Mouse (Mus musculus): ENCODE data around the gene Parvb. TPM values are rescaled to one million over a fixed set of nuclear protein-coding genes. Genes with fewer than 3 reads are reported as not detected.
A peak's percentile ranks its signal among the peaks of the same experiment; 100 is the strongest.

Parvb gene
- total RNA-seq, 2 experiments from 2014 or later: 89.9 to 103 TPM

DNA sequence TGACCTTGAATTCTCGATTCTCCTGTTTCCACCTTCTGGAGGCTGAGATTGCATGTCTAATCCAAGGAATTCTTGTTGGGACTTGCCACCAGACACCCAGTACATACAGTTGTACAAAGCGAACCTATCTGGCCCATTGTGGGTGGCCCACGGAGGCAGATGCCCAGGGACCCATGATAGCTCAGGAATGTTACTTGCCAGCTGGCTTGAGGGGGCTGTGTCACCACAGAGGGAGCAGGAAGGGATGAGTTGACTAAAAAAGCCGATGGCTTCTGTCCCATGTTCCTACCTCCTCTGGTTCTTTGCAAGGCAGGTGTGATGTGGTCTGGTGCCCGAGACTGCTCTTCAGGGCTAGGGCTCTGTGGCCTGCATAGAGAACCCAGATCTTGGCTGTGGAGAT lies 59.3 kb downstream of the Parvb start:
- no peak for DNase-seq

DNA sequence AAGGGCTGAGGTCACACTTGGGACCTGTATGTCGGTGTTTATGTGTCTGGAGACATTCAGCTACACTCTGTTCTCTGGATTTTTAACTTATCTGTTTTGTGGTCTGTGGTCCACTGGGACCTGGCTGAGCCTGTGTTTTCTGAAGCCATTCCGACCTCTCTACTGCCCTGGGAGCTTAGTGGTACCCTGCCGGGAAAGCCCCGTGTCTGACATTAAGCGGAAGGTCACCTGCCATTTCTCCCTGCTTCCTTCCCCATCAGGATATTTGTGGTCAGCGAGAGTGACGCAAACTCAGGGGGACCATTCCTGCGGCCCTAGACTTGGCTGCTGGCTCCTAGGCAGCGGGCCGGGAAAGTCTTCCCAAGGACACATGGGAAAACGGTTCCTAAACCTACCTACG lies 61.7 kb downstream of the Parvb start:
- DNase-seq: no peak

DNA sequence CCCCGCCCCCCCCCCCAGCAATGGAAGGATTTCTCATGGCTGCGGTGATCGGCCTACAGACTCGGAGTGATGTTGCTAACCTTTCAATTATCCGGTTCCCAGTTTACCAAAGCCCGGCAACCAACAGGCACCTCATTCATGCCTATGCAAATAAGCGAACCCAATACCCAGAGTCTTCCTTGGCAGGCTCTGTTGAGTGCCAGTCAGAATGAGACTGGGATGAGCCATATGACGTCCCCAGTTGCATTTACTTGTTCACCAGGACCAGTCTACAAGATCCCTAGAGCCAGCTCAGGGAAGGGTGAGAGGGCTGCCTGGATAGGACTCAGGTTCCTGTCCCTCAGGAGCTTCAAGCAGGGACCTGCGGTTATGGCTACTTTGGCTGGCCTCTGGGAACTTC lies 62.5 kb downstream of the Parvb start:
- DNase-seq: no peak

DNA sequence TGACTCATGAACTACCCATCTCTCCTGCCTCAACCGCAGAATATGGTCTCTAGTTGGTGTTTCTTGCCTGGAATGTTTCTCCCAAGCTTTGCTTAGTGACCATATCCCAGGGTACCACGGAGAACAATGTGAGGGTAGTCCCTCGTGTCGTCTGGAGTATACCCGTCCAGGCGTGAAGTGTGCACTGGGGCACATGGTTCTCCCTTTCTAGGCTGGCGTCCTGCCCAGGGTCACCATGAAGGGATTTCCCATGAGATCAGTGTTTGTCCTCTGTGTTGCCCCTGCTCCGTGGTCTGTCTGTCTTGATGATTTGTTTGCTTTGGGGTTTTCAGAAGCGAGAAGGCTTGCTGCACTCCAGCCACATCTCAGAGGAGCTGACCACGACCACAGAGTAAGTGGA lies 63.4 kb downstream of the Parvb start:
- no peak for DNase-seq

DNA sequence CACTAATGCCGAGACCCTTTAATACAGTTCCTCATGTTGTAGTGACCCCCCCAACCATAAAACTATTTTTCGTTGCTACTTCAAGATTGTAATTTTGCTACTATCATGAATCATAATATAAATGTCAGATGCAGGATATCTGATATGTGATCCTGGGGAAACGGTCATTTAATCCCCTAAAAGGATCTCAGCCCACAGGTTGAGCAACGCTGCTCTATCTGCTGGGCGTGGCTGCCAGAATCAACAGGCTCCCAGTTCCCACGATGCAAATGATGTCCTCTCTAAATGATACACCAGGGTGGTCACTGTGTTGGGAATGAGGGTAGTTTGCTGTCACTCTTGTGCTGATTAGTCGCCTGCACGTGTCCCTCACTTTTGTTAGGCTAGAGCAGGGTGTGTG lies 65.6 kb downstream of the Parvb start:
- DNase-seq: no peak

DNA sequence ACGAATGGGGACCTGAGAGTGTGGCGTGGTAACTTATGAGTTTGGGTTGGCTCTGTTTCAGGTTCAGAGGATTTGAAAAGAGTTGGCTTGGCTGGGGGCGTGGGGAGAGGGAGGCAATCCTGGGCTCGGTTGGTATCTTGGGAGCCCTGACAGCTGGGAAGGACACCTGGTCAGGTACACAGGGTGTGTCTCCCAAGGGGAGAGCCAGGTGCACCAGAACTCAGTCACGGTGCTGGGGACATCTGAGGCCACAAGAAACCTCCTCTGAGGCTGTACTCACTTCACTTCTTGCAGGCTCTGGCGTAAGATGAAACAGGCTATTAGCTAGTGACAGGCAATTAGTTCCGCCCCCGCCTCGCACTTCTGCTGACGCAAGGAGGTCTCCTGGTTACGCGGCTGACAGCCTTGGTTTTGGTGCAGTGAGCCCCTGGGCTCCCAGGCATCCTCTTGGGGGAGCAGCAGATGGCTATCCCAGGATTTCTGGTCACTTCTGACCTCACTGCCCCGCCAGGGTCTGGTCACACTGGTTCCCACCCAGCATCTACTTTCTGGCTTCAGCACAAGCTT lies 67.0 kb downstream of the Parvb start:
- no peak for DNase-seq

DNA sequence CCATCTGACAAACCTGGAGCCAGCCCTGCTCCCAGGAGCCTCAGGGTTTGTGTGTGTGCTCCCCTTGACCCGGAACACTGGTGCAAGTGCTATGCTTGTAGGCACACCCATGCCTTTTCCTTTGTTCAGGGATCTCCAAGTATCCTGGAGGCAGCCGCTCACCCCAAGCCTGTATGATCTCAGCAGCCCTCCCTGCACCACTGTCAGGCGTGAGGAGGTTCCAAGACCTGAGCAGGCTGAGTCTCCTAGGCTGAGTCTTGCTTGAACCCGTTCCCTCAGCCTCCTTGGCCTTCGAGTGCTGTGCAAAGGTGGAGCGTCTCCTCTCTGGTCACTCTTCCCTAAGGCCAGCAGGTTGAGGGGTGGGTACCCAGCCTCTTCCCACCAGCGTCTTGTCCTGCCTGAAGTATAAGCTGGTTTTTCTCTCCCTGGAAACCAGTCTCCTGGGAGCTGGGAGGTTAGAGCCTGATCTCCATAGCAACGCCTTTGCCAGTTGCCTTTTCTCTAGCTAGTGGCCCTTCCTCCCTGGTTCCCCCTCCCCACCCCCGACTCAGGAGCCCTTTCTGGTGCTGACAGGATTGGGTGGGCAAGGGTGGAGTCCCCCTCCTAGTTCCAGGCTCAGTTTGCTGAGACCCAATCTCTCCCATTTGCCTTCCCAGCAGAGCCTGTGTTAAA lies 68.0 kb downstream of the Parvb start:
- DNase-seq: no peak

DNA sequence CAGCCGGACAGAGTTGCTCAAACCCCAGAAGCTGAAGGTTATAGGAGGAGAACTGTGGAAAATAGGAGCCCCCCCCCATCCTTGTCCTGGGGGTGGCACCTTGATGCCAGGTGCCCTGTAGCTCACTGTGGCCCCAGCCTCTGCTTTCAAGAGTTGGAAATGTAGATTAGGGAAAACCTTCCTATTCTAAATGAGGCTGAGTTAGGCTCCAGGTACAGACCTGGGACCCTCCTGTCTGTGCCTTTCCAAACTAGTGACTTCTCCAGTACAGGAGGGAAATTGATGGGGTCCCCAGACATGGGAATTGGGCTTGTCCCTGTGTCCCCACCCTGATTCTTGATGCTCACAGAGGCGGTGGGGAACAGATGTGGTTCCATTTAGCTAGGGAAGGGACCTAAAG lies 68.7 kb downstream of the Parvb start:
- no peak for DNase-seq

DNA sequence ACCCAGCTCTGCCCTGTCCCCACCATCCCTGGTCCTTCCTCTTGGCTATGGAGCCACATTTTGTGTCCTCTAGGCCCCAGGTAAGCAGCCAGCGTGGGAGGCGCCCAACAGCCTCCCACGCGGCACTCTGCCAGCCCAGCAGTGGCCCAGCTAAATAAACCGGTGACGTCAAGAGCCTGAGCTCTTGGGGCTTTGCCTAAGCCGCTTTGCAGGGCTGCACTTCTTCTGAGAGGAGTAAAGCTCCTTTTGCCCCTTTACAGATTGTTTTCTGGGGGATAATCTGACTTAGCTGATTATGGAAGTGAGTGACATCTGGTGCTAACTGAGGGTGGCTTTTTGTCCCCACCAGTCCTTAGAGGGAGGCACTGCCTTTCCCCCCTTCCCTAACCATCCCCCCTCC lies 69.2 kb downstream of the Parvb start:
- peak; percentile 62 to 67 for DNase-seq

DNA sequence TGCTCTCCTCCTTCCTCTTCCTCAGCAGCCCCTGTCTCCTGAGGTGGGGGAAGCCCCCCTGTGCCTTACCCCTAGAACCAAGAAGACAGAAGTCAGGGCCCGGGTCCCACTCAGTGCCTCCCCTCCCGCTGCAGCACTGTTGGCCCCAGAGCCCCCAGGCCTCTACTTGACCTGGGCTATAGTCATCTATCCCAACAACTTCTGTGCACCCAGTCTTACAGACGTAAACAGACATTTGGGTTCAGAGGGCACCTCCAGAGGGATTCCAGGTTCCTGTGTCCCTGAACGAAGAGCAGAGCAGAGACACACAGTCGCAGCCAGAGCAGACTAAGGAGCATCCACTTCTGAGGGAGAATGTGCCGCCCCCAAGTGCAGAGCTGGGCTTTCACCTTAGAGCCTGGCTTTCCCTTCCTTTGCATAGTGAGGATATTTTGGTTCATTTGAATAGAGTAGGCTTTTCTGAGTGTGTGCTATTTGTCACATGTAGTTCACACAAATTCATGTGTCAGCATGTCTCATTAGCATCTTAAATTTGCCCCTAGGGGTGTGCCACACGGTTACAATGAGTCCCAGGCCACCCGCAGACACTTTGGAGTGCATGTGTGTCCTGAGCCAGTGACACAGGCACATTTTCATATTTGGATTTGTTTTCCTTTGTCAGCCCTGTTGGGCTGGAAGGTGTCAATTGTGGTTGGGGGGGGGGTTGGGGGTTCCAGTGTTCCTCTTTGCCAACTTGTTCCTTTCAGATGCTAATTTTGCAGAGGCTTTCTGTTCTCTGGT lies 70.0 kb downstream of the Parvb start:
- no peak for DNase-seq

DNA sequence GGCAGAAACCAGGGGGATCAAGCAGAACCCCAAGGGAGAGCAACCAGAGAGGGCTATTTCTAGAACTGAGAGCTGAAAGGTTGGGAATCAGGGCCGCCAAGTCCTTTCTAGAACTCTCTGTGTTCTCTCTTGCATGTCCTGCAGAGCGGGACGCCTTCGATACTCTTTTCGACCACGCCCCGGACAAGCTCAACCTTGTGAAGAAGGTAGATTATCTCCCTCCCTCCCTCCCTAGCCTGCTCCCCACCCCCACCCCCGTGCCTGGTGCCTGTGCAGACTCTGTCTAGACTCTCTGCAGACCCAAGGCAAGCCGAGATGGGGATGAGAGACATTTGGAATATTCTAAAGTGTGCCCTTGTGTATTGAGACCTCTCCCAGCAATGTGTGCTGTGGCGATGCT lies 71.4 kb downstream of the Parvb start:
- DNase-seq: no peak

DNA sequence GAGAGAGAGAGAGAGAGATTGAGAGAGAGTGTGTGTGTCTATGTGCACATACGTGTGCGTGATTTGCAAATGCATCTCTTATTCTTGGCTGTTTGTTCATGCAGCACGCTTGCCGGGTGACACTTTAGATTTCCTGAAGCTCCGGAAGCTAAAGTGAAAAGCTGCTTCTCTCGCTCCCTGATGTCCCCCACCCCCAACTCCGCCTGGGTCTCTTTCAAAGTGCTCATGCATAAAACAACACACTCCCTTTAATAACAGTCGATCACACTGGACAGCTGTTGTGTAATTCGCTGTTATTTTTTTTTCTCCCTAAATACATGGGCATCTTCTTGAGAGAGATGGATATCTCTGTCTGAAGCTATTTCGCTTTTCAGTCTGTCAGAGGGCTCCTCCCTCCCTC lies 73.5 kb downstream of the Parvb start:
- DNase-seq: no peak

DNA sequence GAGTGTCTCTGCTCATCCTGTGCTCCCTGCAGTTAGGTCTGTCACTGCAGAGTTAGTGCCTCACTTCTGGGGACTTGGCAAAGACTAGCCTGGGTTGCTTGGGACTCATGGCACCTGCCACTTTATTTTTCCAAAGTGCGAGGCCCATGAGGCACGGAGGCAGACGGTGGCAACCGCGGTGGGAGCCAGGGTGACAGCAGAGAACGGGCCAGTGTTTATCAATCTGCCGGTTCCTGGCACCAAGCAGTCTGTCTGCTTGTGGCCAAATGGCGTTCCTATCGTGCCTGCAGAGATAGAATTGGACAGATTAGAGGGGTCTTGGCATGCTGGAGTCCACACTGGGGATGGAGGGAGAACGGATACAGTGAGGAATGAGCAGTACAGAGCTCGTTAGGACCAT lies 78.4 kb downstream of the Parvb start:
- no peak for DNase-seq

DNA sequence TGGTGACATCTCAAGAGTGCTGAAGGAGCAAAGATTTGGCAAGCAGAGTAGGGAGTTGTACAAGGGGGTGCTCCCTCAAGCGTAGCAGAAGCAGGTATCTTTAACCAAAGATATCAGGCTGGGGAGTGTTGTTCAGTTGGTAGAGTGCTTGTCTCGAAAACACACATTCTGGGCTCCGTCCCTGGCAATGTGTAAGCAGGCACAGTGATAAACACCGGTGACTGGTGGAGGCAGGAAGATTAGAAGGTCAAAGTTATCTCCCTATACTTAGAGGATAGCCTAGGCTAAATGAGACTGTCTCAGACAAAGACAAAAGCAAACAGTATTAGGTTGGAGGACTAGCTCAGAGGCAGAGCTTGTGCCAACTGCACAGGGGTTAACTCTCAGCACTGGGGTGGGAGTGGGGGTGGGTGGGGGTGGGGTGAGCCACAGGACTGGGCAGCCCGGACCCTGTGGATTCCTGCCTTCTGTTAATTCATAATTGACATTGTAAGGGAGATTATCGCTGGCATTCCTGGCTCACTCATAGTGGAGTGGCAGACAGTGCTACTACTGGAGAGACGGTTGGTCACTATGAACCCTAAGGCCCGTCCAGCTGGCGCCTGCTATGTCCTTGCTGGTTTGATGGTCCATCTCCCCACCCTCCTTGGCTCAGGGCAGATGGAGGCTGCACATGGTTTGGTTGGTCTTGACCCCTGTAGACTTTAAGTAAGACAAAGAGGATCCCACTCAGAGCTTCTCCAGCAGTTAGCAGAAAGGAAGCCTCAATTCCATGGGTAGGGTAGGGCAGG lies 79.6 kb downstream of the Parvb start:
- DNase-seq: no peak

DNA sequence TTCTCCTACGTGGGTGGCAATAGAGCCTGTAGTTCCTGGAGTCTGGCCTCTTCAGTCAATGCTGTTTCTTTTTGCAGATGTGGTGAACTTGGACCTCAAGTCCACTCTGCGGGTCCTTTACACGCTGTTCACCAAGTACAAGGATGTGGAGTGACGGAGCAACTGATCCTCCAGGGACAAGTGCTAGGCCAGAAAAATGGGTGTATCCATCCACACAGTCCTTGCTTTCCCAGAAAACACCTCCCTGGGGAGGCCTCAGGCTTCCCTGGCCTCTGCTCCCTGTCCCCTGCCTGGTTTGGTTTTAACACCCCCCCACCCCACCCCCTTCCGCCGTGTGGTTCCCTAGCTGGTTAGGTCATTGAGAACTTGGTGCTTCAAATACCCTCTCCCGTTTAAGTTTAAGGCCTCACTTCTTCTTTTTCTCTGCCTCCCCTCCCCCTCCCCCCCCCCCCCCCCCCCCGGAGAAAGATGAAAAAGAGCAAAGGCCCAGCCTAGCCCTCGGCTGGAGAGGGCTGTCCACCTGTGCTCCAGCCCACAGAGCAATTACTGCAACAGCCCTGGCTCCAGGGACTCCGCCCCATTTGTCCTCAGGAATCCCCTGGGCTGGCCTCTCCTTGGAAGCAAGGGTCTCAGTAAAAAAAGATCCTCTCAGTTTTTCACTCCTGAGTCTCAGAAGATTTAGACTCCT lies 81.2 kb downstream of the Parvb start:
- DNase-seq: peak in 1 of 2 experiments; percentile 54

DNA sequence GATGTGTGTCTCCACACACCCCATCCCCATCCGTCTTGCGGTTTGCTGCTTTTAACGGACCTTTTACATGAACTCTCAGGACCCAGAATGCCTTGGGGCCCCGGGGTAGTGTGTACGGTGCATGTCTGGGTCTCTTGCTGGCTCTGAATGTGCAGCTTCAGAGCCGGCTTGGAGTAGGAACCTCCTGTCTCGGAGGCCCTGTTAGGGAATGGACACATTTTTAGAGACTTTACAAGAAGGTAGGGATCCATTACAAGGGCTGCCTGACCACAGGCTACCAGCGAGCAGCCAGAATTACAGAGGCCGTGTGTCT lies 81.7 kb downstream of the Parvb start:
- no peak for DNase-seq

DNA sequence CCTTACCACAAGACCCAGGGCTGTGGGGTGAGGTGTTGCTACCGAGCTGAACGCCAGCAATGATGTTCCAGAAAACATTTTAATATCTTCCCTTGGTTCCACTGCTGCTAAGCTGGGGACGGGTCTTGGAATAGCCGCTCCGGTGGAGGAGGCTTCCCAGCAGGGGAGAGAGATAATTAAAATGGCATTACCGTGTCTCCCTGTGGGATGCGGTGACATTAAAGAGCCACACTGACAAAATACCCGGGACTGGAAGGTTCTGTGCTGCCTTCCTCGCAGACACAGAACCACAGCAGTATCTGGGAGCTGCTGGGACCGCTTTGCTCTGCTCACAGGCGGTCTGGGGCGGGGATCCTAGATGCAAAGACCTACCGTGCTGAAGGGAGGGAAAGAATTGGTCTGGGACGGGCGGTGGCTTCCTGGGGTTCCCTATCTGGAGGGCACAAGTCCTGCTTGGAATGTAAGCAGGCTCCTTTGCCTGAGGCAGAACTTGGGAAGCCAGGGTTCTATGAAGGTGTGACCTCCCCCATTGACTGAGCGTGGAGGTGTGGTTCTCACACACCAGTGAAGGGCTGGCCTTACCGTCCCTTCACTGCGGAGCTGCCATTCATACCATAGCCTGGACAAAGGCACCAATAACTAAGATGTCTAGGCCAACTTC lies 82.7 kb downstream of the Parvb start:
- DNase-seq: no peak

DNA sequence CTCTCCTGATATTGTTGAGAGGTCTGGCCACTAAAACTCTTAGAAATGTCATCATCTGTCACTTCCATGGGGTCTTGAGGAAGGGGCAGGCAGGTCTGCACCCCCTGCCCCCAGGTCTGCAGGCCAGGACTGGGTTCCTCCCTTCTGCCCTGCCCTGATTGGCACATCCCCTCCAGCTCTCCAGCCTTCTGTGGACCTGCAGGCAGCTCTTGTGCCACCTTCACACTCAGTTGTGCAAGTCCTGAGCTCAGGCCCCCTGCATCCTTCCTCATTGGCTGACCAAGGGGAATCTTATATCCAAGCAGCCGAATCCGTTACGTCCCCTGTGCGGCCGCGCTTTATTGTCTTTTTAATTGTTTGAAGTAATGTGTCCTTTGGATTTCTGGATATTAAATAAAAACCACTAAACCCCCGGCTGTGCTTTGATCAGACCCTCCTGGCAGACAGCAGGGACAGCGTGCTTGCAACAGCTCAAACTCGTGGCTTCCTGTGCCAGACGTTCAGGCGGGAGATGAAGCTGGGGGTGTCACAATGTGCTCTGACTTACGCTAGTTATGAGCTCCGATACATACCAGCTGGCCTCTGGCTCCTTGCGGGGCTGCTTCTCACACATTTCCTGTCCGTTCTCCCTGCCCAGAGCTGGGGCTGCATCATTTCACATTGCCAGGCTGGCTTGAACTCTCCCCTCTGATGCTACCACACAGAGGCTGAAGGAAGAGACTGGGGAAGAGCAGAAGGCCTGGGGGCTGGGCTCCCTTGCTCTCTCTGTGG lies 83.6 kb downstream of the Parvb start:
- no peak for DNase-seq

DNA sequence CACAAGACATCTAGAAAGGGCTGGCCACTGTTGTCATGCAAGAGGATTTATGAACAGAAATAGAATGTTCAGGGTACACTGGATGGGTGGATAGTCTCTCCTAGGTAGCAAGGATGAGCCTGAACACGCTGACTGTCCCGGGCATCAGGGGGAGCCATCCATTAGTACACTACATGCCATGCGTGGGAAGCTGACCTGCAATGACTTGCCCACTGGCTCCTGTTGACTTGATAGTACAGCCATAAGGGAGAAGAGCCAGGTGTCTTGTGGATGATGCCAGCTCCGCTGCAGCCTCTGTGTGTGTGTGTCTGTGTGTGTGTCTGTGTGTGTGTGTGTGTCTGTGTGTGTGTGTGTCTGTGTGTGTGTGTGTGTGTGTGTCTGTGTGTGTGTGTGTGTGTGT lies 87.5 kb downstream of the Parvb start:
- DNase-seq: no peak

DNA sequence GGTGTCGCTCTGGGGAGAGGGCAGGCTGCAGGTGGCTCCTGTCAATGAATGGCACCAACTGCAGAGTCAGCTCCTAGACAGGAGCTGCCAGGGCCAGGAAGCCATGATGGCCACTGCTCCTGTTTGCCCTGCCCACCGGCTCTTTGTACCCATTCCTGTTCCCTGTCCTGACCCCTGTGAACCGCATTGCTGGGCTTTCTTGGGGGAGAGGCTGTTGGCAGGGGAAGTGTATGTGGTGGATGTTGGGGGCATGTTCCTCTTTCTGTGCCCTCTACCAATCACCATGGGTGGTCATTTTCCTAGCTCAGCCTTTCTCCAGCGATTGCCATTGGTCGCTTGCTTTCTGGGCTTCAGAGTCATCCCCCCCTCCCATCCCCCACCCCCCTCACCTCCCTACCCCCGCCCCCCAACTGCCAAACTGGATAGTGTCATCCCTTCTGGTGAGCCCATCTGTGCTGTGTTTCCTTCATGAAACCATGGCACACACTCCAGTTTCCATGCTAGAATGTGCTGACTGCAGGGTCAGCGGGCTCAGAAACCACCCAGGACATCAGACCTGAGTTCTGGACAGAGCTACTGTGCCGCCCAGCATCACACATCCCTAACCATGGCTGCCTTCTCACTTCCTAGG lies 89.8 kb downstream of the Parvb start:
- DNase-seq: peak in 1 of 2 experiments; percentile 59

Measured in heart, adult 18-20 months (tissue).